Mouse (Mus musculus): ENCODE results near the gene Pigg. TPM values are rescaled to one million over a fixed set of nuclear protein-coding genes. Genes with fewer than 3 reads are reported as not detected.

The Pigg gene
- polyA plus RNA-seq, 1 experiment from 2014 or later = 3.3 TPM

DNA sequence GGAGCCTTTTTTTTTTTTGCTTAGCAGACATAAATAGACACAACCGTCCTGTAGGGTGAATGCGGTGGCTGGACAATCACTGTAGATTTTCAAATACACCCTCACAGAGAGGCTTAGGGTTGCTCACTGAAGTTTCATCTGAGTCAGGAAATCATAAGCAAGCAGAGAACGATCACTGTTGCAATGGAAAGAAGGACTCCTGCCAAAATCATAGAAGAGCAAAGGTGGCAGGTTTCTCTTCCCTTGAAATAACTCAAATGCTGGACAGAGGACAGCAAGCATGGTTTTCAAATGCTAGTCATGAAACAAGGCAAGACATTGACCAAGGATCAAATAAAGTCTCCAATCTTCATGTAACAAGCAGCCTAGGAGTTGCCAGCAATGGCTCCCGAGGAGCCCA is 65.9 kb downstream of the Pigg start:
- H3K36me3 ChIP-seq (ENCODE audit: control insufficient read depth, insufficient read depth, low read length) = no peaks in the 10 kb centered on the region
- no peaks in the 10 kb centered on the region for H3K4me1 ChIP-seq (replicated peaks; ENCODE audit: control insufficient read depth, insufficient read depth, low read length)
- no peak for DNase-seq (ENCODE audit: low spot score)
- H3K4me2 ChIP-seq (ENCODE audit: low read length) = no peak overlapping the region
- no peak overlapping the region for H3K4me3 ChIP-seq (ENCODE audit: low read depth, low read length)
- WGBS = 80% methylated on average over 4 of the region's 4 CpGs
- H3K27ac ChIP-seq (ENCODE audit: low read depth) = no peak overlapping the region
- H3K9ac ChIP-seq (ENCODE audit: low read length) = no peak overlapping the region
- ATAC-seq (replicated peaks; ENCODE audit: low FRiP score, low TSS enrichment, low read depth) = no peak
- no peaks in the 10 kb centered on the region for H3K9me3 ChIP-seq (ENCODE audit: control insufficient read depth, low read length)
- H3K27me3 ChIP-seq (replicated peaks; ENCODE audit: control insufficient read depth, insufficient read depth, low read length) = peaks cover 17% of the 10 kb centered on the region; the same call in 1 of the 2 replicates

- Histone ChIP-seq H3K4me2 (ENCODE audit: low read length) (no peak overlapping the region), H3K9me3 (ENCODE audit: control insufficient read depth, low read length) (no peaks in the 10 kb centered on the region), H3K27me3 (replicated peaks; ENCODE audit: control insufficient read depth, insufficient read depth, low read length) (no peaks in the 10 kb centered on the region), H3K9ac (ENCODE audit: low read length) (no peak overlapping the region), H3K27ac (ENCODE audit: low read depth) (no peak overlapping the region), H3K4me1 (replicated peaks; ENCODE audit: control insufficient read depth, insufficient read depth, low read length) (no peaks in the 10 kb centered on the region), H3K36me3 (ENCODE audit: control insufficient read depth, insufficient read depth, low read length) (no peaks in the 10 kb centered on the region), H3K4me3 (ENCODE audit: low read depth, low read length) (no peak overlapping the region)
- 91% methylated on average over 2 of the region's 2 CpGs for WGBS
- no peak for DNase-seq (ENCODE audit: low spot score)
- ATAC-seq (replicated peaks; ENCODE audit: low FRiP score, low TSS enrichment, low read depth) = no peak
Measured at GRCm38 (mm10) chr5:108385632-108386031, 73.2 kb downstream of the Pigg start.

DNA sequence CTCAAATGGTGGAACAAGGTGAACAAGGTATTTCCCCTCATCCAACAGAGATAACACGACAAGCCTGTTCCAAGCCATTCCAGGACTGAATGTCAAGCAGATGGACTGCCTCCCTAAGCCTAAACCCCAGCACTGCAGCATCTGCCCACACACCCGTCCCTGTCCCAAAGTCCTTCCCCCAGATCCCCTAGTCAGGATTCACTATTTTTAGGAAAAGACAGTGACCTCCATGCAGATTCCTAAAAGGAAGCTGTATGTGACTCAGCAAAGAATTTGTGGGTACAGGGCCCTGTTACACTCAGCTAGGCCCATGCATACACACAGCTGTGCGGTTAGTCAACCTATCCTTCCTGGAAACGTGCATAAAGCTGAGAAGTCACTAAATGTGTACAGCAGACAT is 74.0 kb downstream of the Pigg start:
- H3K4me1 ChIP-seq (replicated peaks; ENCODE audit: control insufficient read depth, insufficient read depth, low read length) = no peaks in the 10 kb centered on the region
- DNase-seq (ENCODE audit: low spot score) (no peak), ATAC-seq (replicated peaks; ENCODE audit: low FRiP score, low TSS enrichment, low read depth) (no peak)
- no peak overlapping the region for H3K4me3 ChIP-seq (ENCODE audit: low read depth, low read length)
- no peak overlapping the region for H3K9ac ChIP-seq (ENCODE audit: low read length)
- H3K27ac ChIP-seq (ENCODE audit: low read depth) = no peak overlapping the region
- no peak overlapping the region for H3K4me2 ChIP-seq (ENCODE audit: low read length)
- WGBS = 64% methylated on average over 4 of the region's 4 CpGs
- H3K9me3 ChIP-seq (ENCODE audit: control insufficient read depth, low read length) = no peaks in the 10 kb centered on the region
- H3K36me3 ChIP-seq (ENCODE audit: control insufficient read depth, insufficient read depth, low read length) = no peaks in the 10 kb centered on the region
- H3K27me3 ChIP-seq (replicated peaks; ENCODE audit: control insufficient read depth, insufficient read depth, low read length) = no peaks in the 10 kb centered on the region

- Histone ChIP-seq H3K4me1 (replicated peaks; ENCODE audit: control insufficient read depth, insufficient read depth, low read length) (no peaks in the 10 kb centered on the region), H3K4me2 (ENCODE audit: low read length) (no peak within 1 kb of the TSS), H3K9ac (ENCODE audit: low read length) (no peak within 1 kb of the TSS), H3K27ac (ENCODE audit: low read depth) (no peak within 1 kb of the TSS), H3K9me3 (ENCODE audit: control insufficient read depth, low read length) (no peaks in the 10 kb centered on the region), H3K27me3 (replicated peaks; ENCODE audit: control insufficient read depth, insufficient read depth, low read length) (no peaks in the 10 kb centered on the region), H3K36me3 (ENCODE audit: control insufficient read depth, insufficient read depth, low read length) (no peaks in the 10 kb centered on the region), H3K4me3 (ENCODE audit: low read depth, low read length) (no peak within 1 kb of the TSS)
- 81% methylated on average over 7 of the region's 7 CpGs for WGBS
- DNase-seq (ENCODE audit: low spot score) (no peak), ATAC-seq (replicated peaks; ENCODE audit: low FRiP score, low TSS enrichment, low read depth) (no peak)
Measured at GRCm38 (mm10) chr5:108388201-108388600, 75.8 kb downstream of the Pigg start, which contains the start of gene Pde6b. TSS of gene Pde6b (plus strand) at chr5:108388391.

- H3K9ac ChIP-seq (ENCODE audit: low read length) = no peak overlapping the region
- H3K9me3 ChIP-seq (ENCODE audit: control insufficient read depth, low read length) = no peaks in the 10 kb centered on the region
- DNase-seq (ENCODE audit: low spot score) (no peak), ATAC-seq (replicated peaks; ENCODE audit: low FRiP score, low TSS enrichment, low read depth) (no peak)
- H3K4me3 ChIP-seq (ENCODE audit: low read depth, low read length) = no peak overlapping the region
- no peak overlapping the region for H3K4me2 ChIP-seq (ENCODE audit: low read length)
- WGBS = 69% methylated on average over 3 of the region's 3 CpGs
- no peaks in the 10 kb centered on the region for H3K36me3 ChIP-seq (ENCODE audit: control insufficient read depth, insufficient read depth, low read length)
- H3K27me3 ChIP-seq (replicated peaks; ENCODE audit: control insufficient read depth, insufficient read depth, low read length) = no peaks in the 10 kb centered on the region
- H3K27ac ChIP-seq (ENCODE audit: low read depth) = no peak overlapping the region
- no peaks in the 10 kb centered on the region for H3K4me1 ChIP-seq (replicated peaks; ENCODE audit: control insufficient read depth, insufficient read depth, low read length)
Measured at GRCm38 (mm10) chr5:108389744-108390143, 77.3 kb downstream of the Pigg start.

Other genes starting within 250 kb of the Pigg start
- 96.6 and 108 TPM in 2 replicates for gene Mtf2, start 246.9 kb upstream of the Pigg start, polyA plus RNA-seq (2014; fragmentation: Nextera tagmentation; extraction: Ambion mirVana)
- gene Tmed5, start 180.0 kb upstream of the Pigg start, polyA plus RNA-seq (2014; fragmentation: Nextera tagmentation; extraction: Ambion mirVana) = 41.4 and 47.2 TPM in 2 replicates
- 8.6 and 11.1 TPM in 2 replicates for gene Ccdc18, start 179.7 kb upstream of the Pigg start, polyA plus RNA-seq (2014; fragmentation: Nextera tagmentation; extraction: Ambion mirVana)
- 42.4 and 45.0 TPM in 2 replicates for gene Dr1, start 43.7 kb upstream of the Pigg start, polyA plus RNA-seq (2014; fragmentation: Nextera tagmentation; extraction: Ambion mirVana)
- gene Gm42517, start 55.3 kb downstream of the Pigg start, polyA plus RNA-seq (2014; fragmentation: Nextera tagmentation; extraction: Ambion mirVana) = not detected in 2 replicates
- gene Pde6b, start 75.8 kb downstream of the Pigg start, polyA plus RNA-seq (2014; fragmentation: Nextera tagmentation; extraction: Ambion mirVana) = 0.19 and 0.34 TPM in 2 replicates
- 452 and 522 TPM in 2 replicates for gene Atp5k, start 121.8 kb downstream of the Pigg start, polyA plus RNA-seq (2014; fragmentation: Nextera tagmentation; extraction: Ambion mirVana)
- 0.07 and 0.50 TPM in 2 replicates for gene Mfsd7a, start 136.3 kb downstream of the Pigg start, polyA plus RNA-seq (2014; fragmentation: Nextera tagmentation; extraction: Ambion mirVana)
- gene Pcgf3, start 148.6 kb downstream of the Pigg start, polyA plus RNA-seq (2014; fragmentation: Nextera tagmentation; extraction: Ambion mirVana) = 20.9 and 24.9 TPM in 2 replicates
- gene Cplx1, start 237.4 kb downstream of the Pigg start, polyA plus RNA-seq (2014; fragmentation: Nextera tagmentation; extraction: Ambion mirVana) = 3.1 and 3.2 TPM in 2 replicates

All from intestine, embryonic 14.5 days (tissue).